Mouse (Mus musculus): ENCODE results near the gene Cog3.

Gene Cog3

DNA sequence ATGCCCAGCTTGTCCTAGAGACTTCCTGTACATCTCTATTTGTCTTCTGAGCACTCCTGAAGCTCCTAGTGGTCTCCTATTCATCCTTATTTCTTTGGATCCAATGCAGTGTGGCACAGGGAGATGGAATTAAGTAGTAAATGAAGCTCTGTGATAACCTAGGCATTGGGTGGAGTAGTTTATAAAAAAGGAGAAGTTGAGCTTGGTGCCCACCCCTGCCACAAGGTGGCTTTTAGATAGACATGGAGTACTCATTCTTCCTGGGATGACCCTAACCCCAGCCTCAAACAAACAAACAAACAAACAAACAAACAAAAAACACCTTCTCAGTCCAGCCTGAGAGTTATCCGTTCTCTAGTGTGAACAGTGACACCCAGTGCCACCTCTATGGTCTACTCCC lies 56.4 kb downstream of the Cog3 start:
- DNase-seq (ENCODE audit: low spot score in 2 of 2), result no peak

DNA sequence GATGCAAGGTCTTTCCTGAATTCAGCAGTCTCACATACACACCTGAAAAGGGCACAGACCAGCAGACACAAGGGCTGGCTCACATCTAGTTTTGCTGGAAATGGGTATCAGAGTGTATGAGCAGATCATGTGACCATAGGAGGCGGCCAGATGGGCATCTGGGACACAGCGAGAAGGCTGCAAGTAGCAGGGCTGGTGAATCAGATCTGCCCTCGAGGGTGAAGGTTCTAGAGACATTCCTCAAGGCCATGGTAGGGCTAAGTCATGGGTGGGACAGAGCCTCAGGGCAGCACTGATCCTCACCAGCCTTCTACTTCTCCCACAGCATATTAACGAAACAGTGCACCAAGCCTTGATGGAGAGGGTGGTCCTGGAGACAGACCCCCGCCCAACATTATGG lies 58.2 kb downstream of the Cog3 start:
- no peak for DNase-seq (ENCODE audit: low spot score in 2 of 2)

DNA sequence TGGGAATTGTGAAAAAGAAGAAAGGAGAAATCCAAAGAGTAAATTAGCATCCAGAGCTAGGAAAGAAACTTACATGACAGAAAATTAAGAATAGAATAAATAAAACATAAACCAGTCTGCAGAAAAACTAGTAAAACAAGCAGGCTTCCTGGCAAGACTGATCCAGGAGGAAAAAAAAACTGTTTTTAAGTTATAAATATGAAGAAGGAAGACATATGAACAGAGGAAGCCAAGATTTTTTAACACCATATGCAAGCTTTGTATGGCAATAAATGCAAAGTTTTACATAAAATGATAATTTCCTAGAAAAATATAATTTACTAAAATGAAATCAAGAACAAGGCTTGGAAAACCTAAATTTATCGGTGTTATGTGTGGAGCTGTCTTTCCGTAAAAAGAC lies 63.9 kb downstream of the Cog3 start:
- no peak for DNase-seq (ENCODE audit: low spot score in 2 of 2)

DNA sequence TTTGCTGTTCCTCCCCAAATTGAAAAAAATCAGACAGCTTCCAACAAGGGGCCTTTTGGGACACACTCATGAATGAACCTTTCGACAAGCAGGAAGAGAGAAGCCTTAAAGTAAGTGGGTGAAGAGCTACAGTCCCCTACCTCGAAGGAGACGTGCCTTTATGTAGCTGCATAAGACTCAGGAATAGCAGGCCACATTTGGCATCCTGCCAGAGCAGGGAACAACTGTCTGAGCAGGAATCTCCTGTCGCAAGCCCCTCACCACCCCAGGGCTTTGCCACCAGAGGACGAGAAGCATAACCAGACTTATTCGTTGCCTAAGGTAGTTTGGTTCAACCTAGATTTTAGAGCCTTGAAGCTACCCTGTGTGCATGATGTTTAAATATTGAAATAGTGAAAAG lies 78.0 kb downstream of the Cog3 start:
- DNase-seq (ENCODE audit: low spot score in 2 of 2), result no peak

DNA sequence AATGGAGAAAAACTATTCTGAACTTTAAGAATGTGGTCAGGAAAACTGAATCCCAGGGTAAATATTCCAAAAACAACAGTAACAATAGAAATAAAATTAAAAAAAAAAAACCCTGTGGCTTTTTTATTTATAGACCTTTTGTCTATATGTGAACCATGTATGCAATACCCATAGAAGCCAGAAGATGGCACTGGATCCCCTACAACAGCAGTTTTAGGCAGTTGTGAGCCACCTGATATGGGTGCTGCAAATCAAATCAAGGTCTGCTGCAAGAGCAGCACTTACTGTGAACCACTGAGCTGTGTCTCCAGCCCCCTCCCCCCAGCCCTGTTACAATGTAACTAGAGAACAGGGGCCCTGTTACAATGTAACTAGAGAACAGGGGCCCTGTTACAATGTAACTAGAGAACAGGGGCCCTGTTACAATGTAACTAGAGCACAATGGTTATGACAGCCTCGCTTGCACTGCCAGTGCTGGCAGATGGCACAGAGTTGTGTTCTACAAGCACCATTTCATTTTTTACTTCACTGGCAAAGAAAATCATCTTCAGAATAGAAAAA lies 85.2 kb downstream of the Cog3 start:
- no peak for DNase-seq (ENCODE audit: low spot score in 2 of 2)

DNA sequence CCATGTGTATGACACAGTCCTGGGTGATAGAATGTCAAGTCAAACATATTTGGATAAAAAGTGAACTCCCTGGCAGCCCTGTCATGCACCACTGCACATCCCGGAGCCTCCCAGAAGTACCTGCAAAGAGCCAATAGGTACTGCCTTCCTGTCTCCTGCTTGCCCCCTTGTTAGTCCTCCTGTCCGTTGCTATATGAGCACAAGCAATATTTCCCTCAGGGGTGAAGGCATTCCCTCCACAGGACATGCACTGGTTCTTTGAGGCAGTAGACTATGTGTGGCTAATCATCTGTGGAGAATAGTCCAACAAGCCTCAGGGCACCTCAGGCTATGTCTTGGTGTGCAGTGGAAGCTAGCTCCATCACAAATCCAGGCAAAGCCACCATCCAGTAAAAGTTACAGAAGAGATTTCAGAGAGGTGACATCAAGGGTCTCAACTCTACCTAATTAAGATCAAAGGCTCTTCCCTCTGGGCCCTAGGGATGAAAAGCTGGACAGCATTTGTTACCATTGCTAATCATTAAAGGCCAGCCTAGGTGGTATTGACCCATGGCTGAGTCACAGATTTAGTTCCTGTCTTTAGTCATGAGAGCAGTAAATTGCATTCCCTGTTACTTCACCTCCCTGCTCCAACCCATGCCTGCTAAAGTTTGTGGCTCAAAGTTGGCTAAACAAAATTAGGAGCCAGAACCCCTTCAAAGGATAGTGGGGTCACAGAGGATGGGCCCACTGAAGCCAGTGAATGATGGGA lies 88.7 kb downstream of the Cog3 start:
- no peak for DNase-seq (ENCODE audit: low spot score in 2 of 2)

DNA sequence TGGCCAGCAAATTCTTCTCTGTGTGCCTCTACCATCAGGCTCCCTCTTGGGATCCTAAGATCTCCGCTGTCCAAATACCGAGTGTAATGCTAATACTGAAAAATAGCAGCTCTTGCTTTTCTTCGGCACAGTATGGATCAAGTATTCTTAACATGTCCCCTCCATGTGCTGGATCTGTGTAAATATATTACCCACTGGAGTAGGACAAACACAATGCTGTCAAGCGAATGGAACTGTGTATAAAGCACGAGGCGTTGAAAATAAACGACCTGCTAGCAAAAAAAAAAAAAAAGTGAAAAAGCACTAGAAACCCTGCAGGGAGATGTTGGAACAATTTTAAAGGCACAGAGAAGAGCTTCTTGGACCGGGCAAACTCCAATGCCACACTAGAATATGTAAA lies 92.8 kb downstream of the Cog3 start:
- no peak for DNase-seq (ENCODE audit: low spot score in 2 of 2)

DNA sequence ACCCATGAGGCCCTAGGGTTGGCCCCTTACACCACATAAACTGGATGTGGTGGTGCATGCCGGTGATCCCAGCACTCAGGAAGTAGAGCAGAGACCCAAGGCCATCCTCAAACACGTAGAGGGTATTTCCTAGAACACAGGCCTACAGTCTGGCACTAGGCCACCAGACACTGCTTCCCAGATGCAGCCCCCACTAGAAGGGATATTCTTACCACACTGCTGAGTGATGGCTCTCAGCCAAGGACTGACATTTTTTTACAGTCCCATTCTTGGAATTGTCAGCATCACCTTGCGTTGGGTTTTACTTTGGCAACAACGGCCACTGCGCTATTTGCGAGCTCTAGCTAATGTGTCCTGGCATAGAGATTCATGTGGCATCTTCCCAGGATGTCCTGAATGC lies 93.4 kb downstream of the Cog3 start:
- DNase-seq (ENCODE audit: low spot score in 2 of 2), result peak in 1 of 2 experiments; percentile 7
